Mouse (Mus musculus): ENCODE data around the gene Ovol2.
A peak's percentile ranks its signal among the peaks of the same experiment; 100 is the strongest.

Ovol2 gene

DNA sequence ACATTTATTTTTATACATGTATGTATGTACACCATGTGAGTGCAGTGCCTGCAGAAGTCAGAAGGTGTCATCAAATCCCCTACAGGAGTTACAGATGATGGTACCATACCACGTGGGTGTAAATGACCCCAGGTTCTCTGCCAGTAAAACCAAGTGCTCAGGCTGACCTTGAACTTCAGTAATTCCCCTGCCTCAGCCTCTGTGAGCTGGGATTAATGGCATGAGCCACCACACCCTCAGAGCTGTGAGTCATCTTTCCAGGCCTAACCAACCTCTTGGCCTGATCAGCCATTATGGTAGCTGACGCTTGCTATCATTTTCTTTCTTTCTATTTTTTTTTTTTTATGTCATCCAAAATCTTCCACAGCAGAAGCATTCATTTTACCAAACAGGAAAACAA, 20.6 kb downstream of the Ovol2 start:
- DNase-seq (ENCODE audit: low spot score), result no peak

GRCm38 (mm10) chr2:144310273-144310672, 21.7 kb downstream of the Ovol2 start:
- DNase-seq (ENCODE audit: low spot score), result no peak

DNA sequence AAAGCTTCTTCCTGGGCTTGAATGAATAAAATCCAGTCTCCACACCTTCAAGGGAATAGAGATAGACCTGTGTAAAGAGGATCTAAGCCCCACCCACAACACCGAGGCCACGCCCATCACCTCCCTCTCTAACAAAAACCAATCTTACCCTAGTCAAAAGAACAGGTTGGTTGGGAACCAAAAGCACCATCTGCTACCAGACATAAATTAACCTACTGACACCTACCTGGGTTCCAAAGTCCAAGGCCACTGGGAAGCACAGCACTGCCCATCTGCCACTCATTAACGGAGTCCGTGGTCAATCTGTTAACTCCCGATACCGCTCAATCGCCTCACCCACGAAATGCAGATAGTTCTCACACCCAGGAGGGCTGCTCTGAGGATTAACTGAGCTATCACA, 23.4 kb downstream of the Ovol2 start:
- DNase-seq (ENCODE audit: low spot score), result no peak

GRCm38 (mm10) chr2:144305721-144306294, 26.1 kb downstream of the Ovol2 start:
- DNase-seq (ENCODE audit: low spot score), result no peak

DNA sequence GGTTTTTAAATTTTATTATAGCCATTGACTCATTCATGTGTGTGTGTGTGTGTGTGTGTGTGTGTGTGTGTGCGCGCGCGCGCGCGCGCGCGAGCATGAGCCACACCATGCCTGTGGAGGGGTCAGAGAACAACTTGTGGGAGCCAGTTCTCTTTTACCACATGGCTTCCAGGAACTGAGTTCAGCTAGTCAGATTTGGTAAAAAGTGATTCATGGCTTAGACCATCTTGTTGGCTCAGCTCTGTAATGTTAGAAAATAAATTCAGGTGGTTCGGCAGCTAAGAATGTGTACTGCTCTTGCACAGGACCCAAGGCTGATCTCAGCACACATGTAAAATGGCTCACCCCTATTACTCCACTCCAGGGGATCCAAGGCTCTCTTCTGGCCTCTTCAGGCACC, 30.8 kb downstream of the Ovol2 start:
- DNase-seq (ENCODE audit: low spot score), result no peak

- peak; percentile 85 for DNase-seq (ENCODE audit: low spot score)
Observed at GRCm38 (mm10) chr2:144299749-144300669, 31.9 kb downstream of the Ovol2 start.

GRCm38 (mm10) chr2:144295145-144295735, 36.7 kb downstream of the Ovol2 start:
- peak; percentile 46 for DNase-seq (ENCODE audit: low spot score)

DNA sequence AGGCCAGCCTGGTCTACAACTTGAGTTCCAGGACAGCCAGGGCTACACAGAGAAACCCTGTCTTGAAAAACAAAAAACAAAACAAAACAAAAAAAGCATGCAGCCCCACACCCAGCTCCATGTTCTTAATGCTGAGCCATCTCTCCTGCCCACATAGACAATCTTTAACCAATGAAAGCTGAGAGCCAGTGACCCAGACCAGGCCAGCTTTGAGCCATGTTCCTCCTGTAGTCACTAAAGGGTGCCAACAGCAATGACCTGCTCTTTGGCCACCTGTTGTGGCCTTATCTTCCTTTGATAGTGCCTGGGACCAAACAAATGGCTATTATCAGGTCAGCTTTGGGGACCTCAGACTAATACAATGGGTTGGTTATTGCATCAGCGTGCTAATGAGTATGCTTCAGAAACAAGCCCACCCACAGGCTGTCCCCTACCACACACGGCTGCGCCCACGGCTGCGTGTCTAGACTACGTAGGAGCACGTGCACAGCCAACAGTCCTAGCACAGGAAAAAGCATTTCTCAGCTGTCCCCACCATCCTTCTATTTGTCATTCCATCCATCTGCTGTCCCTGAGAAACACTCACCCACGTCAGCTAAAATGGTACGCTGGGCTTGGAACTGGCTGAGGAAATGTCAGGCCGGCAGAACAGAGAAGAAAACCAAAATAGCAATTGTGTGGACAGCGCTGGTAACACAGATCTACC, 40.2 kb downstream of the Ovol2 start:
- no peak for DNase-seq (ENCODE audit: low spot score)

GRCm38 (mm10) chr2:144290321-144290720, 41.6 kb downstream of the Ovol2 start:
- no peak for DNase-seq (ENCODE audit: low spot score)

DNA sequence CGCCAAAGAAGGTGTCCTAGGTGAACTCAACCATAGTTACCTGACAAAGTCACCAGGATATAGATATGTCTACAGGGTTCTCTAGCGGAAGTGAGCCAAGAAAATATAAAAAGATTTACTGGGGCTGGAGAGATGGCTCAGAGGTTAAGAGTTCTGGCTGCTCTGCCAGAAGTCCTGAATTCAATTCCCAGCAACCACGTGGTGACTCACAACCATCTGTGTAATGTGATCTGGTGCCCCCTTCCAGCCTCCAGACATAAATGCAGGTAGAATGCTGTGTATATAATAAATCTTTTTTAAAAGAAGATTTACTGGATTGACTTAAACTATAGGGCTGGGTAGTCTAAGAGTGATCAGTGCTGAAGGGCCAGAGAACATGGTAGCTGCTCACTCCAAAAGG, 50.5 kb downstream of the Ovol2 start:
- no peak for DNase-seq (ENCODE audit: low spot score)

DNA sequence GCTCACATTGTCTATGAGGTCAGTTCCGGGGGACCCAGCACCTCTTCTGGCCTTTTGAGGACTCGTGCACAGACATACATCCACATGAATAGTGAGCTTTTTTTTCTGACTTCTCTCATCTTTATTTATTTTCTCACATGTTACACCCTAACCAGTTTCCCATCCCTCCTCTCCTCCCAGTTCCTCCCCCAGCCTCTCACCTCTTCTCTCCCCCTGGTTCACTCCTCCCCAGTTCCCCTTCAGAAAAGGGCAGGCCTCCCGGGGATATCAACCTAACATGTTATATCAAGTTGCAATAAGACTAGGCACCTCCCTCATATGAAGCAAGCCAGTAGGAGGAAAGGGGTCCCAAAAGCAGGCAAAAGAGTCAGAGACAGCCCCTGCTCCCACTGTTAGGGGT, 51.4 kb downstream of the Ovol2 start:
- DNase-seq (ENCODE audit: low spot score), result no peak

DNA sequence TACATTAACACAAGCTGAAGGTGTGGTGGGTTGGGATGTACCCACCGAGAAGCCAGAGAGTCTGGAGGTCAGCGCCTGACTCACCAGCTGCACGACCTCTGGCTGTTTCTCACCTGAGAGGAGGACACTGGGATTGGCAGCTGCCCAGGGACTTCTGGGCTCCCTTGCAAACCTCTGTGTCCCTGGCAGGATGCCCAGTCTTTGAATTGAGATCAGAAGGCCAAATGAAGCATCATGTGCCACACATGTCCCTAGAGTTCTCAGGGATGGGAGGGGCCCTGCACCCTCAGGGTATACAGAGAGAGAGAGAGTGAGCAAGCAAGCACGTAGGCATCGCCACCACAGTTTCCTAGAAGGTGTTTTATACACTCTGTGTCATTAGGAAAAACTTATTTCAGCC, 52.2 kb downstream of the Ovol2 start:
- DNase-seq (ENCODE audit: low spot score), result no peak

DNA sequence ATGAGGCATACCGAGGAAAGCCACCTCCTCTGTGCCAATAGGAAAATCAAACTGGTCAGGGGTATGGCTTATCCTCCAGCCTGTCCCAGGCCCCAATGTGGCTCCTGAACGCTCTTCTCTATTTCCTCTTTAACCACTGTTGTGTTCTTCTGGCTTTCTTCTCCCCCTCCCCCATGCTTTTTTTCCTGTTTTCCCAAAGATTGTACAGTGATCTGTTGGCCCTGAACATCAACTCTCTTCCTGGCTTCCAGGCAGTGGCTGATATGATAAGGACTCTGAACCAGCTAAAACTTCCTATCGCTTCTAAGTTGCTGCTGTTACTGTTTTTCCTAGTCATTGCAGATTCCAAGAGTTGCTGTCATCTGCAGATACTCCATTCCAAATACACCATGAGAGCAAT, 55.1 kb downstream of the Ovol2 start:
- DNase-seq (ENCODE audit: low spot score), result no peak

DNA sequence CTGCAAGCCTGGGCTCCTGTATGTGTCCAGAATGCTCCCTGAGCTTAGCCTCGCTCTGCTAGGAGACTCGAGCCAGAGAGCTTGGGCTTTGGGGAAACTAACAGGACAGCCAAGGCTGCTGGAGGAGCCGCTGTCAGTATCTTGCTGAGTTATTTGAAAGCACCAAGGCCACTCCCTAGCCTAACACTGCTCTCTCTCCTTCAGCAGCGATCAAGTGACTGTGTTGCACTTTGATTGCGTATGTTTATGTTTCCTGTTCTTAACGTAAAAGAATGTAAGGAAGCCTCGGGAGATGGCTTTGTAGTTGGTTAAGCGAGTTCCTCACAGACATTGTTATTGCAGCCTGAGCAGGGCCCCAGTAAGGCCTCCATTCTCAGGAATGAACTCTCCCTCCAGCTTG, 57.2 kb downstream of the Ovol2 start:
- DNase-seq (ENCODE audit: low spot score), result no peak

DNA sequence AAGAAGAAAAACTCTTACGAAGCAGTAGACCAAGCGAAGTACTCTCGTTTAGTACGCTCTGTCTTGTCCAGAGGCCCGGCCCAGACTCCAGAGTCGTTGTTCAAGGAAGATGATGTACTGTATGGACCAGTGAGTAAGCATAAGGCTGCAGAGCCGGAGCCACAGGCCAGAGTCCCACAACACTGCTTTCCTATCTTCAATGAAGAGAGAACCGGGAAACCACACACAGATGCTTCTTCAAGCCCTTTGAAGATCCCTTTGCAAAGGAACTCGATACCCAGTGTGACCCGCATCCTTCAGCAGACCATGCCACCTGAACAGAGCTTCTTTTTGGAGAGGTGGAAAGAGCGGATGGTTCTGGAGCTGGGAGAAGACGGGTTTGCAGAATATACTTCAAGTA, 59.9 kb downstream of the Ovol2 start:
- no peak for DNase-seq (ENCODE audit: low spot score)

GRCm38 (mm10) chr2:144270507-144271420, 61.2 kb downstream of the Ovol2 start, which contains the start of the genes Mgme1 and Snx5:
Mgme1 (plus strand) TSS chr2:144270663.
Snx5 (minus strand) TSS chr2:144270906.
- DNase-seq (ENCODE audit: low spot score), result peak; percentile 93

DNA sequence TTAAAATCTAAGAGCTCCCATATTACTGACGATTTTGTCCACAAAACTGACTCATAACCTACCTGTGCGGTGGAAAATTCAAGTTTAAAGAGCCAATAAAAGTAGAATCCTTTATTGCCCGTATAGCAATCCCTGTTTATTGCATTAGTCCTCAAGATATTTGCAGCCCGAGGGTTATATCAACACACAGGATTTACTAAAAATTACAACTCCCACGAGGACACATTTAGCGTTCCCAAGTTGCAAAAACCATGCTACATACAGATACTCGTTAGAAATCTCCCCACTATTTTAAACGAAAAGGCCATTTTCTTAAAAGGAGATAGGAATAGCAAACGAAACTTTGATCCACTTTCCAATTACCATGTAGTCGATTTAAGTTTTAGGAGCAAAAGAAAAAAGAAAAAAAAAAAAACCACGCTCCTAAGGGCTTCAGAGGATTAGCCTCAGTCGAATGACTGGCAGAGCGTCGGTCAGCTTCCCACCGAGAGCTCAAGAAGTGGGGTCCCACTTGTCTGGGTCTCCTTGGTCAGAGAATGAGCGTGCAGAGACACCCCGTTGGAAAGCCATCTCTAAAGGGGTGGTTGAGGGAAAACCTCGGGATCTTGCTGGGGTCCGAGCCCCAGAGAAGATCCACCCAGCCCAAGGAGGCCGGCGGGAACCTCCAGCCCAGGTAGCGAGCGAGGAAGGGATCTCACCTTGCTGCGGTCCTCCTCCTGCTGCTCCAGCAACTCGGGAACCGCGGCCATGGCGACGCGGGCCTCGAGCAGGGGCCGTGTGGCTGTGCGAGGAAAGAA, 62.1 kb downstream of the Ovol2 start:
- peak; percentile 49 for DNase-seq (ENCODE audit: low spot score)

GRCm38 (mm10) chr2:144269306-144269650, 62.7 kb downstream of the Ovol2 start:
- peak; percentile 51 for DNase-seq (ENCODE audit: low spot score)

- DNase-seq (ENCODE audit: low spot score), result peak; percentile 60
Observed at GRCm38 (mm10) chr2:144268446-144269305, 63.3 kb downstream of the Ovol2 start.

DNA sequence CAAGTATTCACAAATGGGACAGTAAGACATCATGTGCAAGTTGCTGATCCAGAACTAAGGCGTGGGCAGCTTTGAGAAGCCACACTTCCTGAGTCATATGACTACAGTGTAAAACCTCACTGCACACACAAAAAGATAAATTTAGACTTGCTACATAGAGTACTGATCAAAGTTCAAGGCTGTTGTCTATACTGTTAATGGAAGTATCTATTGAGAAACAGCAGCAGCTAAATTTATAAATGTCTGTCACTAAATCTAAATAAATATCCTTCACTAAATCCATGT, 64.3 kb downstream of the Ovol2 start:
- DNase-seq (ENCODE audit: low spot score), result peak; percentile 44

All from adipocyte (in vitro differentiated cells).